Mouse (Mus musculus): ENCODE measurements at regions not wholly inside any gene's neighbourhood (a gene's known extent, or its start where the extent isn't known, plus 50 kb on each side); places are given as distances from the start of the nearest gene placed in this dataset.

- DNase-seq: no peak
These were observed 505.9 kb downstream of the Gm6685 start for GRCm38 (mm10) chr11:27833736-27834135.

GRCm38 (mm10) chr11:27799826-27800620, 539.6 kb downstream of the Gm6685 start:
- no peak for DNase-seq

DNA sequence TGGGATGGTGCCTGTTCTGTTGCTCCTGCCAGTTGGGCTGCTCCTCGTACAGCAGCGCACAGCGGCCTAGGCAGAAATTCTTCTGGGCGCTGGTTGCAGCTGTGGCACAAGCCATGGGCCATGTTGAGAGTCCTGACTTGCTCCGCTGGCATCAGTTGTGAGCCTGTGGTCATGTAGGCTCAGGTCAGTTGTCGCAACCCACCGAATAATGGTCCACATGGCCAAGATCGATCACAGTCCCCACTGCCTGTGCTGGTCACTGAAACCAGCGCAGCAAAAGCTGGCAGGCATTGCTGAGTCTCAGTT, 585.8 kb downstream of the Gm6685 start:
- no peak for DNase-seq

DNA sequence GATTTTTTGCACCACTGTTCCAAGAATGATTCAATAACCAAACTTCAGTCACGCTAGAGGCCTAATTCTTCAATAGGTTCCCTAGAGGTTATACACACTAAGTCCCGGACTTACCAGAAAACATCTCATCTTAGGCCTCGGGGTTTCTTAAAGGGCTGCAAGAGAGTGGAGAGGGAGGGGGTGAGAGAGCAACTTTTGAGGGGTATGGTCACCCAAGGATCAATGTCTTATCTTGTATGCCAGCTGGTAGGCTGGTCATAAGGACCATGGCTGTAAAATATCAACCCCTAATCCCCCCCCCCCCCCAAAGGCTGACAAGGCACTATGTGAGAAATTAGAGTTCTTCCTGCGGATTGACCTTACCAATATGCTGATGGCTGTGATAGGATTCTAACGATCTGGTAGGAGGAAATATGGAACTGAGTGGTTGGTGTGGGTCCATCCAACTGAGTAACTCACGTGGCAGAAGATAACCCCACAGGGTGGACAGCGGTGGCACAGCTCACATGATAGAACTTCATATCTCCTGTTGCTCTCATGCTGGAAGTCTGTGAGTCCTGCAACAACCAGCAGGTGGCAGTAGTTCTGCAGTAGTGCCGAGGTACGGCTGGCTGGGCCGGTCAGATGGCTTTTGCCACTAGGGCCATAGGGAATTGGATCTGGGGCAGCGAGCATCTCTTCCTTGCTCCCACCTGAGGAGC, 586.3 kb downstream of the Gm6685 start:
- peak; percentile 42 for DNase-seq

- DNase-seq: no peak
These were observed 613.6 kb downstream of the Gm6685 start for GRCm38 (mm10) chr11:27726109-27726508.

DNA sequence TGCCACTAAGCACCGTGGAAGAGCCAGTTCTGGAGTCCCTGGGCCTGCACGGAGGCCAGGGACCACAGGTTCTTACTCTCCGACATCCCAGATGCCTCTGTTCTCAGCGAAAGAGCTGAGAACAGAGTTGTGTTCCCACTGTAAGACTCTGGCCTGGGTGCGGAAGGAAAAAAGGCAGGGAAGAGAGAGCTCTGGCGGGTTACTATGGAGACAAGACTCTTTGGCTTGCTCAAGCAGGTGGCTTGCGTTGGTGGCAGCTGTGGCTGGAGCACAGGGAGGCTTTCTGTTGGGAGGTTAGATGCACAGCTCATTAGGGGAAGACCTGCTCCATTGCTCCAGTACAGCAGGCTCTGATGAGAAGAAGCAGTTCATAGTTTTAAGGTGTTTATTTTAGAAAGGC, 618.3 kb downstream of the Gm6685 start:
- DNase-seq: no peak

DNA sequence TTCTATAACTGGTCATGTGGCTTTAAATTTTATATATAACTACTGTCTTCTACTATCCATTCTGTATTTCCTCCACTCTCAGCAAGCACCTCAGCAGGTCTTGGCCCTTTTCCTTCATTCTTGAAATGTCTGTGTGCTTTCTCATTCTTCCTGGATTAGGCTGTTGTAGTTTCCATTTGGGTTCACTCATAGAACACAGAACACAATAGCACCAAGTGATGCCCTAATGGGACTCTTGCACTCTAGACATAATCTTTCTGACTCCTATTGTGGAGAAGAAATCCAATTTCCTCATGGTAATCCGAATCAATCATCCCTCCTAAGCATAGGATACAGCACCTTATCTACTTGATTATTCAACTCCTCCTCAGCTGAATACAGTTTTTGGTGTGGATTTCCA, 667.2 kb downstream of the Gm6685 start:
- DNase-seq: no peak
